Mouse (Mus musculus) cerebellum, adult 2 months (tissue): ENCODE results near the gene Atxn1.

Experiments
- CTCF ChIP-seq: fragments of 200-500 bp; IDR thresholded peaks from 2 replicates; pipeline ENCODE4 v1.5.1; 2011; ENCODE audit warnings: low read depth, mild to moderate bottlenecking, control low read depth, low read length, moderate library complexity, borderline replicate concordance; ENCODE audit not compliant: insufficient read depth
- POLR2A ChIP-seq: fragments of 200-500 bp; IDR thresholded peaks from 2 replicates; pipeline ENCODE4 v1.6.1; 2011; ENCODE audit warnings: low read length, control low read depth, borderline replicate concordance; ENCODE audit not compliant: insufficient read depth

GRCm38 (mm10) chr13:45649197-45649812 is 315.5 kb downstream of the Atxn1 start:
- no peak for TF ChIP-seq CTCF
- no peak for TF ChIP-seq POLR2A
